Mouse (Mus musculus): ENCODE data around the gene Cks2.

DNA sequence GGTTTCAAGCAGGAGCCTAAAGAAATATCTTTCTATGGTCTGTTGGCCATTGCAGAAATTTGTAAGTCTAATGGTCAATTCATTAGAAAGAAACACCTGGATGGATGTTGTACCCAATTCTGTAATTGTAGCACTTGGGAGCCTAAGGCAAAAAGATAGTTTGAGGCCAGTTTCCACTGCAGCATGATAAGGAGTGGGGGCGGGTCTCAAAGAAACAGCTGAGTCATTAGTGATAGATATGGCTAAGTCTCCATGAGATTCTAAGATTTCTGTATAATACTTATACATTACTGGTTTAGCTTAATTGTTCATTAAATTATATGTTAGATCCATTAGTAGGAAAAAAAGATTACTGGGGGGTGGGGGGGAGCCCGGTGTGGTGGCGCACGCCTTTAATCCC is 3.2 kb downstream of the Cks2 start:
- TF ChIP-seq CTCF (IDR thresholded peaks at IDR 0.05; ENCODE audit: insufficient read depth, low read length): no peak
- no peak for TF ChIP-seq POLR2A (IDR thresholded peaks at IDR 0.05; ENCODE audit: borderline replicate concordance, extremely low read depth, low read depth, low read length)
